Mouse (Mus musculus): ENCODE data around the gene Smim4.

- TF ChIP-seq POLR2A (IDR thresholded peaks at IDR 0.05; ENCODE audit: control insufficient read depth, extremely low read depth, insufficient read depth, low read length, poor library complexity) (peak; percentile 54; the same call in 1 of the 2 replicates), CTCF (IDR thresholded peaks at IDR 0.05; ENCODE audit: borderline replicate concordance, control insufficient read depth, extremely low read depth, insufficient read depth, low read length, poor library complexity) (0 out of 2 replicates have a peak, but pooled peaks have one; percentile 13)
Observed at GRCm38 (mm10) chr14:31130236-31131220, 1.8 kb upstream of the Smim4 start, which contains the start of gene Nt5dc2.

Data from thymus, adult 2 months (tissue).